Mouse (Mus musculus) regulatory T cell (primary cell): Measurements from ENCODE around the gene Ctbp1.

ENCODE experiments used
- in situ Hi-C: fragments of 300-600 bp; cut with MboI, MseI; formaldehyde crosslinking; loops from one replicate; pipeline ENCODE4 v1.15.1; 2025; ENCODE audit warnings: high pct_unique_total_duplicates

Gene Ctbp1

DNA sequence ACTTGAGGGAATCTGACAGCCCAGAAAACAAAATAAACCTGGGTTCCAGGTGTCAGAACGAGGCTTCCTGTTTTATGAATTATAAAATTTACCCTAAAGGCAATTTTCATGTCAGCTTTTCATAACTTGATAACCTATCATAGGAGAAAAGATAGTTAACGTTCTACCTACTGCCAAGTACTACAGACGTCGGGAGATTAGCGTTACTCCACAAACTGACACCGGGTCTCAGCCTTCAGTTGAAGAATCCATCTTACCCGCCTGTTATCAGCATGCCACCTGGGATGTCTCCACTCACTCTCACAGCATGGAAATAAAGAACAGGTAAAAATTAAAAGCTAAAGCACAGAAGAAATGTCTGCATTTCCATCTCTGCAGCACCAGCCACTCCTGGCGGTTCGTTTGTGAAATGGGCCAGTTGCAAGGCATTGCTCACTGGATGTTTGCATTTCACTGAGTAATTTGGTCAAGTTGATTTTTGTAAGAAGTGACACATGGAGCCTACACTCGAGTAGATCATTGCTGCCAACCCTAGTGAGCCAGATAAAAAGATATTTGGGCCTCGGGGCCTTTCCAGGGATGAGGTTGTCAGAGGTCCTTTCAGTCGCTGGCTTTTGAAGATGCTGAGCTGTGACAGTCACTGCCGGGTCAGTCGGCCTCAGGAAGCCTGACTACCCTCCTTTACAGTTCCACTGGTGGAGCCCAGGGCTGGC, 66.1 kb downstream of the Ctbp1 start:
- in situ Hi-C loops: no loop called here

DNA sequence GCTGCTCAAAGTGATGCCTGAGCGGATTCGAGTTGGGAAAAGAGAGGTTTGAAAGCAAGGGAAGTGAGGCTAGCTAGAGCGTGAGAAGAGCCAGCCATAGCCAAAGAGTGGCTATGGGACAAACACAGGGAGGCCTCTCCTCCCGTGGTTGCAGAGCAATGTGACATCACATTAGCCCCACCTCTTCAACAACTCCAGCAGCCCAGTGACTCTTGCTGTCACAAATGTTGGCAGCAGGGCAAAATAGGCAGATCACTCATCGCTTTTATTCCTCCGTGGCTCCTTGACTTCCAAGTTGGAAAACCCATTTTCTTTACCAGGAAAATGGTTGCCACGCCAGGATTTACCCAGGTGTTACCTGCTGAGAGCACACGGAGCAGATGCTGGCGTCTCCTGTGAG, 67.7 kb downstream of the Ctbp1 start:
- in situ Hi-C loops: no loop called here

DNA sequence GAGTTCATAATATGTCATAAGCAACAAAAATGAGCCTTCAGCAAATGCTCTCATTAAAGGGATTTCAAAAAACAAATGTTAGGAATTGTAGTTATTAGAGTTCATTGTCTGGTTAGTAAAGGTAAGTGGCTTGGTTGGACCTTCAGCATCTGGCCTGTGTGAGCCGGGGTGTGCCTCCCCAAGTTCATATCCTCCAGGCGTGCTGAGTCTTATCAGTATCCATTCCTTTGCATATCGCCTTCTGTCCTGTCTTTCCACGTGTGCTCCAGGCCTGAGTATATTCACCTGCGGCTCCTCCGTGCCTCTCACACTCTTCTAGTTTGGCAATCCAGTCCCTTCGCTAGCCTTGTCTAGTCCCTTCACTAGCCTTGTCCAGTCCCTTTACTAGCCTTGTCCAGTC, 68.5 kb downstream of the Ctbp1 start:
- in situ Hi-C loops: no loop called here

GRCm38 (mm10) chr5:33204284-33204683, 70.5 kb downstream of the Ctbp1 start:
- in situ Hi-C loops: no loop called here

- in situ Hi-C loops: no loop called here
These were observed 71.0 kb downstream of the Ctbp1 start for GRCm38 (mm10) chr5:33203691-33204242.

DNA sequence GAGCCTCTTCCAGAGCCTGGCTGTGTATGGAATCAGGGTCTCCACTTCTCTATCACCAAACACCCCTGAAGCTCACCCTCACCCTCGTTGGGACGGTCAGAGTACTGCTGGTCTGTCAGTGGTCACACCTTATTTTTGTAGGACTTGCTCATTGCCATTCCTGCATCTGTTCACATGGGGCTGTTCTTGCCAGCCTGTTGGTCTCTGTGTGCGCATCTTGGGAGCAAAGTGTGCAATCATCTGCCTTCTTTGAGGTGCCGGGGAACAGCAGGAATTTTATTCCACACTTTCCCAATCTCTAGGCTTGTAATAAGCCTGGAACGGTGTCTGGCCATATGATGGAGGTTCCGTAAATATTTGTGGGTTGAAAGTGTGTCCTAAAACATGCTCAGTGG, 71.6 kb downstream of the Ctbp1 start:
- in situ Hi-C loops: no loop called here

GRCm38 (mm10) chr5:33202516-33203170, 72.2 kb downstream of the Ctbp1 start:
- in situ Hi-C loops: no loop called here

DNA sequence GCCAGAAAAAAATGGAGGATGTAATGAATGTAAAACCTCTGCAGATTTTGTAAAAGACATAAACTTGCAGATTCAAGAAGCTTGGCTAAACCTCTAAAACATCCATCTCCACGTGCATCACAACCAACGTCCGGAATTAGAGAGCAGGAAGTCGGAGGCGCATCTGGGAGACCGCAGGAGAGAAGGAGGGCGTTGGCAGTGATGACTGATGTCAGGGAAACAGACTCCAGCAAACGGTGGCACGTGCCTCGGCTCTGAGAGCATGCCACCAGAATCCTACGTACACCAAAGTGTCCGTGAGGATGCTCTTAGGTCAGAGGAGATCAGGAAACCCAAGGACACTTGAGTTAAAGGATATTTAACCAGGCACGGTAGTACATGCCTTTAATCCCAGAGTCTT, 73.1 kb downstream of the Ctbp1 start:
- in situ Hi-C loops: no loop called here

DNA sequence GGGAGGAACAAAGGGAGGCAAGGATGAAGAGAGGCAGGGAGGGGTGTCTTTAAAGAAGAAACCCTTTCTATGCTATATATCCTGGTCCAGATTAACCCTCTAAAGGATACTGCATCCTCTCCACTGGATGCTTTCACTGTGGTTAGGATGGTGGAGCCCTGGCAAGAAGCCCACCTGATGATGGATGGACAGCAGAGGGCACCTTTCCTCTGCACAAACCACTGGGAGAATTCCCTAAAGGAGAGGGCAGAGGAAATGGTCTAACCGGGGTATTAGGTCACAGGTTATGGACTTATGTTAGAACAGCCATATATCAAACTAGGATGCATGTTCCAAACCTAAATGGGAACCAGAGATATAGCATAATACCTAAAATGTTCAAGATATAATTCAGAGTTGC, 74.7 kb downstream of the Ctbp1 start:
- in situ Hi-C loops: no loop called here
